In genomic region chr16:91398030-91398429, GRCm38 (mm10) we compare ENCODE assay signal across 19 mouse cellular contexts. TPM values are rescaled to one million over a fixed set of nuclear protein-coding genes. Genes with fewer than 3 reads are reported as not detected.
DNase-seq lines count a peak whose midpoint lies in the region; ATAC-seq lines count a peak whose summit lies in the region.
"Had no signal": no experiment of that assay in that cellular context is flagged by ENCODE, and none has a peak within 500 bp of the region (broad histone marks: within the 10 kb centered on the region; RNA-seq: fewer than 3 reads in every experiment).

No protein-coding gene starts in this region.

- H3K4me2 ChIP-seq in embryonic facial prominence, embryonic 13.5 days = no peak overlapping the region
- H3K4me2 ChIP-seq: neural tube, embryonic 15.5 days had no signal

- H3K9me3 ChIP-seq in embryonic facial prominence, embryonic 13.5 days = no peaks in the 10 kb centered on the region
- no peaks in the 10 kb centered on the region for H3K9me3 ChIP-seq in embryonic facial prominence, embryonic 10.5 days
- H3K9me3 ChIP-seq: neural tube, embryonic 15.5 days had no signal

- intact Hi-C loops in gastrocnemius, postnatal 36 days (cut with DNase I) = loop anchor here (5.0 kb wide), 1 partner anchor 36 kb away; no protein-coding TSS in a partner anchor
- intact Hi-C loops in left cerebral cortex, postnatal 10 days (cut with DNase I) = no loop called here

- no peak overlapping the region for H3K4me3 ChIP-seq in embryonic facial prominence, embryonic 13.5 days
- no peak overlapping the region for H3K4me3 ChIP-seq in embryonic facial prominence, embryonic 10.5 days
- H3K4me3 ChIP-seq: erythroblast, embryonic 14.5 days; neural tube, embryonic 15.5 days had no signal

- no peak overlapping the region for H3K27ac ChIP-seq in embryonic facial prominence, embryonic 13.5 days
- no peak overlapping the region for H3K27ac ChIP-seq in embryonic facial prominence, embryonic 10.5 days (replicated peaks)
- H3K27ac ChIP-seq: neural tube, embryonic 15.5 days had no signal

- no peak for DNase-seq in embryonic facial prominence, embryonic 10.5 days (ENCODE audit: low spot score)
- DNase-seq in adrenal gland, adult 8-10 months = peak; percentile 73
- DNase-seq in monocyte, adult 2 months (ENCODE audit: low read depth in 1 of 2, low spot score in 2 of 2) = peak; percentile 74 to 75
- DNase-seq in thymus, adult 18-20 months = no peak
- DNase-seq in gastrocnemius, postnatal 36 days = no peak
- DNase-seq in left cerebral cortex, postnatal 10 days (ENCODE audit: extremely low spot score in 1 of 2, low spot score in 2 of 2) = no peak
- DNase-seq: cerebellum, adult 2 months; heart, postnatal 36 days; kidney, postnatal 25 days; lung, postnatal 10 days; right cerebral cortex, adult 18-20 months; thymus, postnatal 36 days had no signal

- H3K4me1 ChIP-seq in embryonic facial prominence, embryonic 13.5 days = peaks cover 17% of the 10 kb centered on the region
- no peaks in the 10 kb centered on the region for H3K4me1 ChIP-seq in embryonic facial prominence, embryonic 10.5 days
- H3K4me1 ChIP-seq: neural tube, embryonic 15.5 days had no signal

- ATAC-seq in embryonic facial prominence, embryonic 13.5 days (ENCODE audit: insufficient number of reproducible peaks, insufficient read depth, low FRiP score, low TSS enrichment, low read depth) = 0 out of 2 replicates have a peak, but pooled peaks have one; percentile 16
- peak; percentile 90 for ATAC-seq in granulocyte monocyte progenitor cell, adult 5-6 weeks (replicated peaks; ENCODE audit: poor library complexity, severe bottlenecking)
- ATAC-seq: midbrain, embryonic 16.5 days had no signal

- H3K27me3 ChIP-seq in embryonic facial prominence, embryonic 13.5 days = no peaks in the 10 kb centered on the region
- no peaks in the 10 kb centered on the region for H3K27me3 ChIP-seq in embryonic facial prominence, embryonic 10.5 days (replicated peaks; ENCODE audit: low read depth, poor library complexity, severe bottlenecking)
- H3K27me3 ChIP-seq: neural tube, embryonic 15.5 days had no signal

- H3K36me3 ChIP-seq in embryonic facial prominence, embryonic 13.5 days = peaks cover 41% of the 10 kb centered on the region
- H3K36me3 ChIP-seq in embryonic facial prominence, embryonic 10.5 days (replicated peaks) = peaks cover 59% of the 10 kb centered on the region

- 93% methylated on average over 12 of the region's 12 CpGs for WGBS in embryonic facial prominence, embryonic 13.5 days
- WGBS in embryonic facial prominence, embryonic 10.5 days = 94% methylated on average over 12 of the region's 12 CpGs

- no peak overlapping the region for H3K9ac ChIP-seq in embryonic facial prominence, embryonic 13.5 days
- H3K9ac ChIP-seq: neural tube, embryonic 15.5 days had no signal

RNA-seq across cellular contexts. Expression of gene Gm21970, which starts 6.5 kb away (rescaled TPM):
- polyA plus RNA-seq in embryonic facial prominence, embryonic 13.5 days (2015; fragmentation: Nextera tagmentation; extraction: Ambion mirVana) = not detected in 2 replicates
- polyA plus RNA-seq in embryonic facial prominence, embryonic 10.5 days (2016; fragmentation: Nextera tagmentation; extraction: Ambion mirVana) = not detected in 2 replicates
- under 1 TPM in 1 of 4 experiments, not detected in 3; 0.54 TPM for total RNA-seq in adrenal gland, adult 8-10 months (2022)
- not detected in 2 replicates for total RNA-seq in granulocyte monocyte progenitor cell, adult 5-6 weeks (2014; fragmentation: Nextera tagmentation)
- not detected in 2 replicates for total RNA-seq in granulocyte monocyte progenitor cell, adult 5-6 weeks (2017)
- total RNA-seq in gastrocnemius, postnatal 36 days (2021) = not detected
- total RNA-seq in left cerebral cortex, postnatal 10 days (2021) = not detected
- total RNA-seq: layer of hippocampus, postnatal 14 days had no signal
- polyA plus RNA-seq: cerebellum, adult 2 months; erythroblast, embryonic 14.5 days; limb, embryonic 11.5 days; midbrain, embryonic 16.5 days; neural tube, embryonic 15.5 days had no signal

RNA-seq across cellular contexts. Expression of gene Il10rb, which starts 7.9 kb away (rescaled TPM):
- 19.4 and 19.6 TPM in 2 replicates for polyA plus RNA-seq in embryonic facial prominence, embryonic 13.5 days (2015; fragmentation: Nextera tagmentation; extraction: Ambion mirVana)
- 7.8 and 8.9 TPM in 2 replicates for polyA plus RNA-seq in embryonic facial prominence, embryonic 10.5 days (2016; fragmentation: Nextera tagmentation; extraction: Ambion mirVana)
- 100 to 1,000 TPM; 281 to 305 (median 301) TPM for total RNA-seq in adrenal gland, adult 8-10 months (2022)
- 36.6 and 48.8 TPM in 2 replicates for total RNA-seq in granulocyte monocyte progenitor cell, adult 5-6 weeks (2014; fragmentation: Nextera tagmentation)
- 41.3 and 45.8 TPM in 2 replicates for total RNA-seq in granulocyte monocyte progenitor cell, adult 5-6 weeks (2017)
- 1 to 10 TPM; 6.6 to 6.7 TPM for total RNA-seq in gastrocnemius, postnatal 36 days (2021)
- total RNA-seq in left cerebral cortex, postnatal 10 days (2021) = 1 to 10 TPM; 7.9 to 8.9 TPM

RNA-seq across cellular contexts. Expression of gene Ifnar2, which starts 25.4 kb away (rescaled TPM):
- 55.6 and 65.0 TPM in 2 replicates for polyA plus RNA-seq in embryonic facial prominence, embryonic 13.5 days (2015; fragmentation: Nextera tagmentation; extraction: Ambion mirVana)
- polyA plus RNA-seq in embryonic facial prominence, embryonic 10.5 days (2016; fragmentation: Nextera tagmentation; extraction: Ambion mirVana) = 29.7 and 31.0 TPM in 2 replicates
- 100 to 1,000 TPM in 1 of 4 experiments, 10 to 100 TPM in 3; 83.7 to 103 (median 95.8) TPM for total RNA-seq in adrenal gland, adult 8-10 months (2022)
- total RNA-seq in granulocyte monocyte progenitor cell, adult 5-6 weeks (2014; fragmentation: Nextera tagmentation) = 130 and 164 TPM in 2 replicates
- 115 and 139 TPM in 2 replicates for total RNA-seq in granulocyte monocyte progenitor cell, adult 5-6 weeks (2017)
- 1 to 10 TPM; 7.1 to 7.3 TPM for total RNA-seq in gastrocnemius, postnatal 36 days (2021)
- 10 to 100 TPM; 20.9 to 22.0 TPM for total RNA-seq in left cerebral cortex, postnatal 10 days (2021)

Comparison
In these comparisons a context has a peak if more than half of its experiments do, and no peak if none do; other contexts are left out.
1. DNase-seq: peak in adrenal gland, adult 8-10 months (single experiment) and monocyte, adult 2 months (2 of 2); none in embryonic facial prominence, embryonic 10.5 days (single experiment), thymus, adult 18-20 months (0 of 2), gastrocnemius, postnatal 36 days (0 of 2) and left cerebral cortex, postnatal 10 days (0 of 2).
2. RNA of gene Il10rb, which starts 7.9 kb away (total RNA-seq): 281 to 305 TPM in adrenal gland, adult 8-10 months; 36.6 to 48.8 TPM in granulocyte monocyte progenitor cell, adult 5-6 weeks, 7.9 to 8.9 TPM in left cerebral cortex, postnatal 10 days and 6.6 to 6.7 TPM in gastrocnemius, postnatal 36 days; every median in the first group is over 4 times any median in the second.